Mouse (Mus musculus) kidney, embryonic 14.5 days (tissue): ENCODE data around the gene Lin9. TPM values are rescaled to one million over a fixed set of nuclear protein-coding genes. Genes with fewer than 3 reads are reported as not detected.

Experiments
- ATAC-seq: fragments of 200-750 bp; cut with Nextera tagmentation; 2 replicates; pipeline ENCODE4 v1.8.0; 2017; ENCODE audit warnings: moderate number of reproducible peaks, mild to moderate bottlenecking, moderate TSS enrichment, moderate library complexity; ENCODE audit not compliant: low FRiP score, low TSS enrichment
- H3K27ac ChIP-seq: fragments of 300-500 bp; sonication (generic); 2 replicates; pipeline ENCODE4 v1.5.1; 2014; ENCODE audit warnings: low read depth, mild to moderate bottlenecking, low read length, moderate library complexity, mixed read lengths
- H3K27me3 ChIP-seq: fragments of 300-500 bp; sonication (generic); 2 replicates; pipeline ENCODE4 v1.6.1; 2014; ENCODE audit warnings: mild to moderate bottlenecking, low read length; ENCODE audit not compliant: control insufficient read depth, insufficient read depth
- H3K36me3 ChIP-seq: fragments of 300-500 bp; sonication (generic); 2 replicates; pipeline ENCODE4 v1.6.1; 2014; ENCODE audit warnings: low read length, mixed read lengths; ENCODE audit not compliant: control insufficient read depth, insufficient read depth
- H3K4me1 ChIP-seq: fragments of 300-500 bp; sonication (generic); 2 replicates; pipeline ENCODE4 v1.6.1; 2014; ENCODE audit warnings: low read length, mixed read lengths; ENCODE audit not compliant: control insufficient read depth, insufficient read depth
- H3K4me2 ChIP-seq: fragments of 300-500 bp; sonication (generic); replicated peaks from 2 replicates; pipeline ENCODE4 v1.6.1; 2014; ENCODE audit warnings: low read depth, mild to moderate bottlenecking, low read length
- H3K4me3 ChIP-seq: fragments of 300-500 bp; sonication (generic); 2 replicates; pipeline ENCODE4 v1.5.1; 2014; ENCODE audit warnings: mild to moderate bottlenecking, low read length
- H3K9ac ChIP-seq: fragments of 300-500 bp; sonication (generic); 2 replicates; pipeline ENCODE4 v1.6.1; 2014; ENCODE audit warnings: low read depth, mild to moderate bottlenecking, low read length, moderate library complexity
- H3K9me3 ChIP-seq: fragments of 300-500 bp; sonication (generic); 2 replicates; pipeline ENCODE4 v1.6.1; 2016; ENCODE audit warnings: low read length; ENCODE audit not compliant: control insufficient read depth
- WGBS: fragments of 180-500 bp; shearing (Covaris S2); extraction: QIAGEN DNeasy Blood & Tissue Kit; methylation state at CpG from one replicate; pipeline ENCODE4 v1.1.7; 2014; 5-methylcytosine and 5-hydroxymethylcytosine counted together
- polyA plus RNA-seq: library from polyadenylated mRNA; unstranded; fragments of >200 nt; fragmentation: Nextera tagmentation; extraction: Ambion mirVana; gene quantifications from 2 replicates; pipeline ENCODE4 v1.2.1, GENCODE M21; 2014

Lin9 gene
- polyA plus RNA-seq, 1 experiment from 2014 or later, result 22.0 TPM

DNA sequence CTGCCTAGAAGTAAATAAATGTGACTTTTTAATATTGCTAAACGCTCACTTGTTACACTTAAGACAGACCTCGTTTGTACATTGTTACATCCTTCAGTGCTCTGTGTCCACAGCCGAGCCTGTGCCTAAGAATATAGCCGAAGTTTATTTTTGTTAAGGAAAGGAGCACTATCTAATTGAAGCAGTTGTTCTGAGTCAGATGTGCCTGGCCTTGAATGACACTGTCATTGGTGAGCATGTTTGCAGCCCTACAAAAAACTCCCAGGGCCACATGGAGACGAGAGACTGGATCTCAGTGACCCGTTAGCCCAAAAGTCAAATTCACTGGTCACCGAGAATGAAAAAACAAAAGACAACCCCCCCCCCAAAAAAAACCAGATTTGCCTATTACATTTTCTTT, 50.3 kb downstream of the Lin9 start:
- Histone ChIP-seq H3K27ac (no peak overlapping the region), H3K27me3 (peaks cover 16% of the 10 kb centered on the region), H3K4me3 (no peak overlapping the region), H3K9ac (no peak overlapping the region), H3K4me2 (no peak overlapping the region), H3K36me3 (peaks cover 37% of the 10 kb centered on the region), H3K9me3 (no peaks in the 10 kb centered on the region), H3K4me1 (no peaks in the 10 kb centered on the region)
- WGBS, result 91% methylated on average over 7 of the region's 7 CpGs
- no peak for ATAC-seq

DNA sequence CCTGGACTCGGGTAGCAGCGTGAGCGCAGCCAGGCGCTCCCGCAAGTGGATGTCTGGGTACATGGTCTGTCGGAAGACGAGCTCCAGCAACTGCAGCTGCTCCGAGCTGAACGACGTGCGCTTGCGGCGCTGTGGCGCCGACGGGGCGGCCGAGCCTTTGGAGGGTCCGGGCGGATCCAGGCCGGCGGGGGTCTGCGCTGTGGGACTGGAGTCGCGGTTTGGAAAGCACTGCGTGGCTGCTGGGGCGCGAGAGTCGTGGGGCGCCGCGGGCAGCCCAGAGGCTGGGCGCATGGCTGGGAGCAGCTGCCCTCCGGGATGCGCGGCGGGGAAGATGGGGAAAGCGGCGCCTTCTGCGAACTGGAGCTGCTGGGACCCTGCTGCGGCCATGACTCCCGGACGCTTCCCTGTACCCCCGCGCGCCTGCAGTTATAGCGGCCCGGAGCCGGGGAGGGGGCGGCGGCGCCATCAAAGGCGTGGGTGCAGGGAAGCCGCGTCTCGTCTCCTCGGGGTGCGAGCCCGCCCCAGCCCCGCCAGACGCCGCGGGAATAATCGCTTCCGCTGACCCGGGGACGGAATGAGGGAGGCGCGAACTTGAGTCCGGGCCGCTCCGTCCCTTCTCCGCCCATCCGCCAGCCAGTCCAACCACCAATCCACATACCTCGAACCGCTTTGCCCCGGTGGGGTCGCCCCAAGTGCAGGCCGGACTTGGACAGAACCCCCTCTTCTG, 55.8 kb downstream of the Lin9 start, which contains the start of gene Mixl1:
Gene Mixl1, minus strand, starts transcription at position 409 of the 727 bp plus-strand sequence.
- Histone ChIP-seq H3K4me1 (0 out of 2 replicates have a peak, but pooled peaks cover 4% of the 10 kb centered on the region), H3K36me3 (peaks cover 5% of the 10 kb centered on the region; the same call in 1 of the 2 replicates), H3K27ac (no peak within 1 kb of the TSS), H3K27me3 (peaks cover 36% of the 10 kb centered on the region), H3K9me3 (no peaks in the 10 kb centered on the region), H3K4me2 (peak within 1 kb of the TSS; percentile 59), H3K4me3 (peak within 1 kb of the TSS; percentile 45), H3K9ac (peak within 1 kb of the TSS; percentile 19; the same call in 1 of the 2 replicates)
- WGBS, result under 1% methylated on average over 63 of the region's 79 CpGs
- ATAC-seq, result peak; percentile 54; the same call in 1 of the 2 replicates

- H3K4me1 ChIP-seq, result 0 out of 2 replicates have a peak, but pooled peaks cover 4% of the 10 kb centered on the region
- no peaks in the 10 kb centered on the region for H3K9me3 ChIP-seq
- no peak overlapping the region for H3K4me2 ChIP-seq
- H3K27me3 ChIP-seq, result peaks cover 36% of the 10 kb centered on the region
- no peak overlapping the region for H3K9ac ChIP-seq
- 42% methylated on average over 5 of the region's 5 CpGs for WGBS
- no peak for ATAC-seq
- H3K27ac ChIP-seq, result no peak overlapping the region
- no peaks in the 10 kb centered on the region for H3K36me3 ChIP-seq
- no peak overlapping the region for H3K4me3 ChIP-seq
These were observed 57.1 kb downstream of the Lin9 start for GRCm38 (mm10) chr1:180698063-180698462.

- H3K9ac ChIP-seq, result no peak overlapping the region
- H3K9me3 ChIP-seq, result no peaks in the 10 kb centered on the region
- WGBS, result 37% methylated on average over 6 of the region's 6 CpGs
- no peaks in the 10 kb centered on the region for H3K36me3 ChIP-seq
- H3K4me2 ChIP-seq, result no peak overlapping the region
- no peaks in the 10 kb centered on the region; the same call in 1 of the 2 replicates for H3K27me3 ChIP-seq
- H3K27ac ChIP-seq, result no peak overlapping the region
- no peak for ATAC-seq
- no peaks in the 10 kb centered on the region for H3K4me1 ChIP-seq
- H3K4me3 ChIP-seq, result no peak overlapping the region
These were observed 62.5 kb downstream of the Lin9 start for GRCm38 (mm10) chr1:180703400-180703799.

- no peaks in the 10 kb centered on the region for H3K4me1 ChIP-seq
- H3K36me3 ChIP-seq, result no peaks in the 10 kb centered on the region
- no peak overlapping the region for H3K9ac ChIP-seq
- no peak overlapping the region for H3K4me3 ChIP-seq
- H3K9me3 ChIP-seq, result no peaks in the 10 kb centered on the region
- no peak overlapping the region for H3K27ac ChIP-seq
- no peak for ATAC-seq
- 43% methylated on average over 3 of the region's 3 CpGs for WGBS
- no peaks in the 10 kb centered on the region for H3K27me3 ChIP-seq
- no peak overlapping the region for H3K4me2 ChIP-seq
These were observed 66.4 kb downstream of the Lin9 start for GRCm38 (mm10) chr1:180707368-180707767.

- H3K36me3 ChIP-seq, result no peaks in the 10 kb centered on the region
- no peak overlapping the region for H3K4me2 ChIP-seq
- no peaks in the 10 kb centered on the region for H3K9me3 ChIP-seq
- no peak overlapping the region for H3K9ac ChIP-seq
- no peaks in the 10 kb centered on the region for H3K27me3 ChIP-seq
- WGBS, result 76% methylated on average over 3 of the region's 3 CpGs
- H3K27ac ChIP-seq, result no peak overlapping the region
- H3K4me1 ChIP-seq, result no peaks in the 10 kb centered on the region
- ATAC-seq, result no peak
- H3K4me3 ChIP-seq, result no peak overlapping the region
These were observed 66.9 kb downstream of the Lin9 start for GRCm38 (mm10) chr1:180707813-180708212.

DNA sequence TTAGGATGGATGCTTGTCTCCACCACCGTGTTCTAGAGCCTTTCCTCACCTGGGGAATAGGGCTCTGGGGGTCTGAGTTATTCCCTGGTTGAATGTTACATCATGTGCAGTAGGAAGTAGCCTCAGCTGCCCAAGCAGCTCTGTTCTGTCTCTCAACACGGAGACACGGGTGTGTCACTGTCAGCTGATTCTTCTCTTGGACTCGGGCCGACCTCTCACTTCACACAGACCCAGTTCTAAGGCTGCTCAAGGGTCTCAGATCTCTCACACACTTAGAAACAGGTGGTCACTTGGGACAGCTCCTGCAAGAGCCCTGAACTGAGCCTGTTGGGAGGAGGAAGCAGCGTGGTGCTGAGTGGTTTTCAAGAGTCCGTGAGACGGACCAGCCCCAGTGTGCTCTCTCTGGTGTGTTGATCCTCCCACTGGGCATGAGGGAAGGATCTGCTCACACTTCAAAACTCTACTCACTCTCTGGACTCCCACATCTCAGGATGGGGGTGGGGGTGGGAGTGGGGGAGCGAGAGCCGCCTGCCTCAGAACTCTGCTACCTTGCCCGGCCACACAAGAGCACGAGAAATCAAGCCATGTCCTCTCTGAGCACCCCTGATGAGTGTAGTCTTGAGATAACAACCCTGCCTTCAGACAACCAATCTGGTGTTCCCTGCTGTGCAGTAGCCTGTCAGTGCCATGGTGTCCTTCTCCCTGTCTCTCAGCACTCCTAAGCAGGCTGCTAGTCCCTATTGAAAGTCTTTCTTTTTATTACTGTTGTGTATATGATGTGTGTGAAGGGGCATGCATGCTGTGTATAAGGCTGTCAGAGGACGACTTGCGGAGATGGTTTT, 68.2 kb downstream of the Lin9 start:
- Histone ChIP-seq H3K27ac (no peak overlapping the region), H3K27me3 (no peaks in the 10 kb centered on the region), H3K4me2 (no peak overlapping the region), H3K9me3 (no peaks in the 10 kb centered on the region), H3K4me1 (no peaks in the 10 kb centered on the region), H3K36me3 (no peaks in the 10 kb centered on the region), H3K4me3 (no peak overlapping the region), H3K9ac (no peak overlapping the region)
- 80% methylated on average over 14 of the region's 14 CpGs for WGBS
- ATAC-seq, result no peak

DNA sequence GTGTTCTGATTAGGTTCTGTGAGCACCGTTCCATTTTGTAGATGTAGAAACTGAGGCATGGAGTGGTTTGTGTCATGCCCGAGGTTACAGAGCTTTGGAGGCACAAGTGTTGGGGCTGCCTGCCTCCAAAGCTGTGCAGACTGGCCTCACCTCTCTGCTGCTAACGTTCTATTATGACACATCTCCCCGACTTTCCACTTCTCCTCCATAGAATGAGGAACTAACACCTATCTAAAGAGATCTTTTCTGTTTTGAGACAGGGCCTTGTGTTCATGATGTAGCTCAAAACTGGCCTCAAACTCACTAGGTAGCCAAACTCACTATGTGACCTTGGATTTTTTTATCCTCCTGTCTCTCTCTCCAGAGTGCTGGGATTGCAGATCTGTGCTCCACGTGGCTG, 77.8 kb downstream of the Lin9 start:
- Histone ChIP-seq H3K4me1 (no peaks in the 10 kb centered on the region), H3K9ac (no peak overlapping the region), H3K27ac (no peak overlapping the region), H3K4me3 (no peak overlapping the region), H3K4me2 (no peak overlapping the region), H3K9me3 (no peaks in the 10 kb centered on the region), H3K36me3 (no peaks in the 10 kb centered on the region), H3K27me3 (no peaks in the 10 kb centered on the region)
- no peak for ATAC-seq
- 75% methylated on average over 5 of the region's 5 CpGs for WGBS

GRCm38 (mm10) chr1:180719483-180719882, 78.5 kb downstream of the Lin9 start:
- Histone ChIP-seq H3K9ac (no peak overlapping the region), H3K36me3 (no peaks in the 10 kb centered on the region), H3K4me2 (no peak overlapping the region), H3K4me3 (no peak overlapping the region), H3K4me1 (no peaks in the 10 kb centered on the region), H3K27ac (no peak overlapping the region), H3K9me3 (no peaks in the 10 kb centered on the region), H3K27me3 (no peaks in the 10 kb centered on the region)
- ATAC-seq, result 0 out of 2 replicates have a peak, but pooled peaks have one; percentile 33
- 87% methylated on average over 6 of the region's 6 CpGs for WGBS
